ENCODE assay signal across 25 mouse cellular contexts in genomic region chr8:119468091-119468490, GRCm38 (mm10). TPM values are rescaled to one million over a fixed set of nuclear protein-coding genes. Genes with fewer than 3 reads are reported as not detected.
DNase-seq lines count a peak whose midpoint lies in the region; ATAC-seq and TF ChIP-seq lines count a peak whose summit lies in the region.
"Had no signal": no experiment of that assay in that cellular context is flagged by ENCODE, and none has a peak within 500 bp of the region (broad histone marks: within the 10 kb centered on the region; RNA-seq: fewer than 3 reads in every experiment).

No protein-coding gene starts in this region.

- TF ChIP-seq CTCF in midbrain, postnatal 0 days (IDR thresholded peaks at IDR 0.05), result no peak

- DNase-seq in cerebellum, postnatal 10 days, result peak; percentile 54 to 65
- DNase-seq in cerebellum, adult 8-10 months, result no peak
- no peak for DNase-seq in hindbrain, embryonic 10.5 days (ENCODE audit: low spot score)
- DNase-seq in midbrain, postnatal 0 days (ENCODE audit: low spot score), result no peak
- no peak for DNase-seq in midbrain, embryonic 11.5 days (ENCODE audit: low spot score, missing footprints)
- DNase-seq: adrenal gland, adult 8-10 months; adrenal gland, postnatal 14 days; adrenal gland, postnatal 36 days; B cell, adult 2 months; cerebellum, adult 11-12 months; cerebellum, adult 2 months; cerebellum, adult 9-11 months; cerebellum, postnatal 25 days; forebrain, postnatal 0 days had no signal

- ATAC-seq in hindbrain, embryonic 12.5 days (ENCODE audit: low FRiP score), result no peak
- ATAC-seq in midbrain, postnatal 0 days (ENCODE audit: low FRiP score), result no peak
- no peak for ATAC-seq in midbrain, embryonic 11.5 days (ENCODE audit: low FRiP score)
- ATAC-seq: activated CD4-positive, CD25-positive, alpha-beta regulatory T cell, adult 4 months; CD4-positive, CD25-positive, alpha-beta regulatory T cell, adult 4 months; forebrain, embryonic 13.5 days; forebrain, embryonic 15.5 days; forebrain, postnatal 0 days; Patski had no signal

- no peak overlapping the region for H3K4me3 ChIP-seq in hindbrain, embryonic 10.5 days
- no peak overlapping the region for H3K4me3 ChIP-seq in hindbrain, embryonic 12.5 days
- no peak overlapping the region for H3K4me3 ChIP-seq in midbrain, postnatal 0 days (ENCODE audit: low read depth, low read length)
- no peak overlapping the region for H3K4me3 ChIP-seq in midbrain, embryonic 11.5 days (ENCODE audit: low read depth, low read length)
- H3K4me3 ChIP-seq: embryonic facial prominence, embryonic 10.5 days; embryonic facial prominence, embryonic 12.5 days; forebrain, embryonic 13.5 days; forebrain, embryonic 15.5 days had no signal

- no peaks in the 10 kb centered on the region for H3K9me3 ChIP-seq in hindbrain, embryonic 10.5 days
- no peaks in the 10 kb centered on the region for H3K9me3 ChIP-seq in hindbrain, embryonic 12.5 days (replicated peaks)
- H3K9me3 ChIP-seq in midbrain, postnatal 0 days (ENCODE audit: low read length), result no peaks in the 10 kb centered on the region
- H3K9me3 ChIP-seq in midbrain, embryonic 11.5 days (ENCODE audit: control insufficient read depth, low read length), result no peaks in the 10 kb centered on the region
- H3K9me3 ChIP-seq: embryonic facial prominence, embryonic 10.5 days; embryonic facial prominence, embryonic 12.5 days; forebrain, embryonic 13.5 days; forebrain, embryonic 15.5 days; G1E had no signal

- peaks cover 46% of the 10 kb centered on the region for H3K27me3 ChIP-seq in hindbrain, embryonic 10.5 days (ENCODE audit: insufficient read depth, poor library complexity, severe bottlenecking)
- H3K27me3 ChIP-seq in hindbrain, embryonic 12.5 days, result peaks cover 18% of the 10 kb centered on the region
- H3K27me3 ChIP-seq in midbrain, postnatal 0 days (ENCODE audit: insufficient read depth, low read length), result no peaks in the 10 kb centered on the region
- H3K27me3 ChIP-seq in midbrain, embryonic 11.5 days (ENCODE audit: control insufficient read depth, insufficient read depth, low read length), result peaks cover 2% of the 10 kb centered on the region

- H3K4me1 ChIP-seq in hindbrain, embryonic 10.5 days (replicated peaks), result peaks cover 47% of the 10 kb centered on the region
- peaks cover 37% of the 10 kb centered on the region for H3K4me1 ChIP-seq in hindbrain, embryonic 12.5 days
- H3K4me1 ChIP-seq in midbrain, postnatal 0 days (ENCODE audit: insufficient read depth, low read length), result peaks cover 18% of the 10 kb centered on the region; the same call in 1 of the 2 replicates
- H3K4me1 ChIP-seq in midbrain, embryonic 11.5 days (ENCODE audit: control insufficient read depth, insufficient read depth, low read length), result peaks cover 28% of the 10 kb centered on the region

- no peaks in the 10 kb centered on the region for H3K36me3 ChIP-seq in hindbrain, embryonic 10.5 days
- no peaks in the 10 kb centered on the region for H3K36me3 ChIP-seq in hindbrain, embryonic 12.5 days
- H3K36me3 ChIP-seq in midbrain, postnatal 0 days (ENCODE audit: insufficient read depth, low read length), result peaks cover 9% of the 10 kb centered on the region; the same call in 1 of the 2 replicates
- no peaks in the 10 kb centered on the region for H3K36me3 ChIP-seq in midbrain, embryonic 11.5 days (ENCODE audit: control insufficient read depth, insufficient read depth, low read length)
- H3K36me3 ChIP-seq: embryonic facial prominence, embryonic 10.5 days; embryonic facial prominence, embryonic 12.5 days; forebrain, embryonic 15.5 days; G1E had no signal

- 0 out of 2 replicates have a peak overlapping the region, but pooled peaks have one; percentile 10 for H3K27ac ChIP-seq in hindbrain, embryonic 10.5 days
- no peak overlapping the region for H3K27ac ChIP-seq in hindbrain, embryonic 12.5 days
- H3K27ac ChIP-seq in midbrain, postnatal 0 days (ENCODE audit: low read depth, low read length), result no peak overlapping the region
- H3K27ac ChIP-seq in midbrain, embryonic 11.5 days (ENCODE audit: low read depth, low read length), result no peak overlapping the region
- H3K27ac ChIP-seq: embryonic facial prominence, embryonic 10.5 days; embryonic facial prominence, embryonic 12.5 days; forebrain, embryonic 13.5 days; forebrain, embryonic 15.5 days had no signal

- no peak overlapping the region for H3K9ac ChIP-seq in hindbrain, embryonic 12.5 days
- H3K9ac ChIP-seq in midbrain, postnatal 0 days (replicated peaks; ENCODE audit: low read length, poor library complexity, severe bottlenecking), result 0 out of 2 replicates have a peak overlapping the region, but pooled peaks have one; percentile 2
- H3K9ac ChIP-seq in midbrain, embryonic 11.5 days (ENCODE audit: low read length), result no peak overlapping the region
- H3K9ac ChIP-seq: embryonic facial prominence, embryonic 12.5 days; forebrain, embryonic 13.5 days; forebrain, embryonic 15.5 days; forebrain, postnatal 0 days had no signal

- 88% methylated on average over 8 of the region's 8 CpGs for WGBS in hindbrain, embryonic 10.5 days
- 88% methylated on average over 8 of the region's 8 CpGs for WGBS in hindbrain, embryonic 12.5 days
- WGBS in midbrain, postnatal 0 days, result 89% methylated on average over 8 of the region's 8 CpGs
- WGBS in midbrain, embryonic 11.5 days, result 94% methylated on average over 8 of the region's 8 CpGs

- H3K4me2 ChIP-seq in hindbrain, embryonic 12.5 days (replicated peaks), result no peak overlapping the region
- no peak overlapping the region for H3K4me2 ChIP-seq in midbrain, postnatal 0 days (ENCODE audit: low read depth, low read length, poor library complexity, severe bottlenecking)
- no peak overlapping the region for H3K4me2 ChIP-seq in midbrain, embryonic 11.5 days
- H3K4me2 ChIP-seq: embryonic facial prominence, embryonic 12.5 days; forebrain, embryonic 13.5 days; forebrain, embryonic 15.5 days had no signal

RNA-seq across cellular contexts. Expression of gene Necab2, which starts 21.6 kb away (rescaled TPM):
- 9.0 and 14.0 TPM in 2 replicates for polyA plus RNA-seq in hindbrain, embryonic 10.5 days (2016; fragmentation: Nextera tagmentation; extraction: Ambion mirVana)
- 18.3 and 23.7 TPM in 2 replicates for polyA plus RNA-seq in hindbrain, embryonic 12.5 days (2016; fragmentation: Nextera tagmentation; extraction: Ambion mirVana)
- 106 and 119 TPM in 2 replicates for total RNA-seq in midbrain, postnatal 0 days (2014; rRNA removed)
- 76.6 and 84.6 TPM in 2 replicates for polyA plus RNA-seq in midbrain, postnatal 0 days (2015; fragmentation: Nextera tagmentation; extraction: Ambion mirVana)
- 18.9 and 20.3 TPM in 2 replicates for polyA plus RNA-seq in midbrain, embryonic 11.5 days (2014; fragmentation: Nextera tagmentation; extraction: Ambion mirVana)
- total RNA-seq: CH12.LX, G1E had no signal
- polyA plus RNA-seq: activated CD4-positive, CD25-positive, alpha-beta regulatory T cell, adult 4 months; CD4-positive, CD25-positive, alpha-beta regulatory T cell, adult 4 months; G1E had no signal

RNA-seq across cellular contexts. Expression of gene Slc38a8, which starts 33.4 kb away (rescaled TPM):
- 1.4 TPM in 1 of 2 replicates, not detected in the other for polyA plus RNA-seq in hindbrain, embryonic 10.5 days (2016; fragmentation: Nextera tagmentation; extraction: Ambion mirVana)
- 0.08 and 0.12 TPM in 2 replicates for polyA plus RNA-seq in hindbrain, embryonic 12.5 days (2016; fragmentation: Nextera tagmentation; extraction: Ambion mirVana)
- total RNA-seq in midbrain, postnatal 0 days (2014; rRNA removed), result 0.16 and 0.19 TPM in 2 replicates
- polyA plus RNA-seq in midbrain, postnatal 0 days (2015; fragmentation: Nextera tagmentation; extraction: Ambion mirVana), result 0.09 and 0.12 TPM in 2 replicates
- not detected in 2 replicates for polyA plus RNA-seq in midbrain, embryonic 11.5 days (2014; fragmentation: Nextera tagmentation; extraction: Ambion mirVana)
- total RNA-seq: adrenal gland, adult 18-20 months; adrenal gland, postnatal 14 days; forebrain, postnatal 0 days had no signal
- polyA plus RNA-seq: activated CD4-positive, CD25-positive, alpha-beta regulatory T cell, adult 4 months; CD4-positive, CD25-positive, alpha-beta regulatory T cell, adult 4 months; forebrain, embryonic 13.5 days; forebrain, embryonic 15.5 days; G1E; Patski had no signal

RNA-seq across cellular contexts. Expression of gene Osgin1, which starts 34.2 kb away (rescaled TPM):
- polyA plus RNA-seq in hindbrain, embryonic 10.5 days (2016; fragmentation: Nextera tagmentation; extraction: Ambion mirVana), result 0.30 and 0.36 TPM in 2 replicates
- 0.12 and 0.14 TPM in 2 replicates for polyA plus RNA-seq in hindbrain, embryonic 12.5 days (2016; fragmentation: Nextera tagmentation; extraction: Ambion mirVana)
- total RNA-seq in midbrain, postnatal 0 days (2014; rRNA removed), result 0.38 TPM in 1 of 2 replicates, not detected in the other
- 0.15 and 0.32 TPM in 2 replicates for polyA plus RNA-seq in midbrain, postnatal 0 days (2015; fragmentation: Nextera tagmentation; extraction: Ambion mirVana)
- 0.21 and 0.26 TPM in 2 replicates for polyA plus RNA-seq in midbrain, embryonic 11.5 days (2014; fragmentation: Nextera tagmentation; extraction: Ambion mirVana)
- total RNA-seq: forebrain, postnatal 0 days had no signal

Comparison
In these comparisons a context has a peak if more than half of its experiments do, and no peak if none do; other contexts are left out.
1. DNase-seq: peak in cerebellum, postnatal 10 days (2 of 2); none in cerebellum, adult 8-10 months (single experiment), hindbrain, embryonic 10.5 days (single experiment), midbrain, postnatal 0 days (single experiment) and midbrain, embryonic 11.5 days (single experiment).